Mouse (Mus musculus) megakaryocyte, embryonic 14.5 days (primary cell): Measurements from ENCODE around the gene Tbl3.

Source experiments
- FLI1 ChIP-seq: IDR thresholded peaks from 2 replicates; pipeline ENCODE4 v1.6.1; 2012; ENCODE audit warnings: low read length, inconsistent platforms, mixed read lengths
- GATA1 ChIP-seq: IDR thresholded peaks from 3 replicates; pipeline ENCODE4 v1.6.1; 2012; ENCODE audit warnings: mixed read lengths, low read length, inconsistent platforms, borderline replicate concordance

GRCm38 (mm10) chr17:24648731-24649377 lies 58.6 kb downstream of the Tbl3 start:
- TF ChIP-seq GATA1 (no peak), FLI1 (no peak)
